Mouse (Mus musculus): ENCODE results near the gene Inka2.

The Inka2 gene

DNA sequence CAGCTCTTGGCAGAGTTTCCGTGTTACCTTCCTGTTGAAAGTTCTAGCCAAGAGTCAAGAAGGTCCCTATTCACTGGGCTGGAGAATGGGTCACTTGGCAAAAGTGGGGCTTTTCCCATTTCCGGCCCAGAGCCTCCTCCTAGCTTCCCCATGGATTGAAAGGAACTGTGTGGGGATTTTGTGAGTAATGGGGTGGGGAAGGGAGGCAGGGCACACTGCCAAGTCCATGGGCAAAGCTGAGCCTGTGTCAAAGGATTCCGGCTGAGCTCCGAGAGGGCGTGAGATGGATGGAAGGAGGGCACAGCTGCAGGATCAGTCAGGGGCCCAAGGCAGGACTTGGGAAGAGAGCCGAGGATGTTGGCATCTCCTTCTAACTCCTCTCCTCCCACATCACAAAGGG, 5.8 kb downstream of the Inka2 start:
- TF ChIP-seq GATA4 (IDR thresholded peaks at IDR 0.05; ENCODE audit: insufficient replicate concordance, low read length): no peak

DNA sequence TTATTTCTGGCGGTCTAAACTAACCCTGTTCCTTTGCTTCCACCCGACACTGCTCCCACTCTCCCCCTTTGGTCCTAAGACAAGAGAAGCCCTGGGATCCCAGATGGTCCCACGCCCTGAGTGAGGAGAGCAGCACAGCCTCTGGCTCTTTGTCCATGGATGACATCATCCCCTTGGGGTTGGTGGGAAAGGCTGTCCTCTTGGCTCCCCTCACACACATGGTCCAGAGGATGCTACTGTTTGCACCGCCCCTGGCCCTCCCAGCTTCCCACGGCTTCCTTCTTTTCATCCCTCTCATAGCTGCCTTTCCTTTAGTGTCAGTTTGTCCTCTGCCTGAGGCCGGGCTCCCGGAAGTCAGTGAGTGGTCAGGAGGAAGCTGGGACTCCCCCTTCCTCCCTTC, 7.3 kb downstream of the Inka2 start:
- no peak for TF ChIP-seq GATA4 (IDR thresholded peaks at IDR 0.05; ENCODE audit: insufficient replicate concordance, low read length)

DNA sequence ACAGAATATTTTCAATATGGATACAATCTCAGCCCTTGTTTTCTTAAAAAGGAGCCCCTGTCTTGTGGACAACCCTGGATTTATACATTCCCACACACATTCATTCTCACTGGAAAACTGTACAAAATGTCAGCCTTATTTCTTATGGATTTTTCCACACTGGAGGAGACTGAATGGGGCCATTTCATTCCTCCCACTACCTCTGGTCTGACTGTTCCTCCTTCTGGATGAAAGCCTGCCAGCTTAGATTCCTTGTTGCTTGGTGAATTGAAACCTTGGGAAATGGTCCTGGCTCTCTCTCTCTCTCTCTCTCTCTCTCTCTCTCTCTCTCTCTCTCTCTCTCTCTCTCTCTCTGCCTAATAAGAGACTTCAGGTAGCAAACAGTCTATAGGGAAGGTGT, 8.4 kb downstream of the Inka2 start:
- no peak for TF ChIP-seq GATA4 (IDR thresholded peaks at IDR 0.05; ENCODE audit: insufficient replicate concordance, low read length)

DNA sequence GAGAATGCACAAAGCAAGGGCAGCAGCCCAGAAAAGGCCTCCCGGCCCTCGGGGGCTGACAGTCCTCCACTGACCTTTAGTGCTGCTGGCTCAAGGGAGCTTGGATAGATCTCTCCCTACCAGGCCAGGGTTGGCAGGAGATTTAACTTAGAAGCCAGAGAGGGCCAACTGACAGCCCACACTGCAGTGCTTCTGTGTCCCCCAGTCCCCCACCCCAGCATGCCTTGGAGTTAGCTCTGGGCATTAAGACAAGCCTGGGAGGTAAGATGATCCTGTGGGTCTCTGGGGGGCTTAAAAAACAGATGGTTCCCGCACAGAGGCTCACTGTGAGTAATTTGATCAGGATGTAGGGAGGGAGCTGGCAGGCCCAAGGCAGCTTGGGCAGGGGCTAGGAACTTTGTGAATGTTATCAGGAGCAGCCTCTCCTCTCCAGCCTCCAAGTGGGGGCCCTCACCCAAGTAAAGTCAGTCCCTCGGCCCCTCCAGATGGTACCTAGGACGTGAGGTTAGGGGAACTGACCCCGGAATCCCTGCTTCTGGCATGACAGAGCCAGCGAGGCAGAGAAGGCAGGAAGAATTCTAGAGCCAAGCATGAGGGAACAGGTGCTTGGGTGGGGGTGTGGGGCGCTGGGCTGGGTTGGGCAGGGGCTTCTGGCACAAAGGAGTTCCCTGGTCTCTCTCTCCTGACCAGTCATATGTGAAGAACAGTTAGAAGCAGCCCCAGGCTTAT, 9.9 kb downstream of the Inka2 start:
- no peak for TF ChIP-seq GATA4 (IDR thresholded peaks at IDR 0.05; ENCODE audit: insufficient replicate concordance, low read length)

DNA sequence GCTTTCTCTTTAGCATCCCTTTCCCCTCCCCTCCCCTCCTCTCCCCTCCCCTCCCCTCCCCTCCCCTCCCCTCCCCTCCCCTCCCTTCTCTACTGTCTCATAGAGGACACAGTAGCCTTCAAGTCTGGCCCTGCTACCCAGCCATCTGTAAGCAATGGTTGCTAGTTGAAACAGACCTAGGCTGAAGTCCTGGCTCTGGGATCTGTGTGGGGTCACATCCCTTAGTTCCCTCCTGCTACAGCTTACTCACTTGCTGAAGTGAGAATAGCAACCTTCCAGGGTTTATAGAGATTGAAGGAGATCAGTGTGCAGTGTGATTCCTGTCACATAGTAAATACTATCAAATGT, 10.4 kb downstream of the Inka2 start:
- no peak for TF ChIP-seq GATA4 (IDR thresholded peaks at IDR 0.05; ENCODE audit: insufficient replicate concordance, low read length)

DNA sequence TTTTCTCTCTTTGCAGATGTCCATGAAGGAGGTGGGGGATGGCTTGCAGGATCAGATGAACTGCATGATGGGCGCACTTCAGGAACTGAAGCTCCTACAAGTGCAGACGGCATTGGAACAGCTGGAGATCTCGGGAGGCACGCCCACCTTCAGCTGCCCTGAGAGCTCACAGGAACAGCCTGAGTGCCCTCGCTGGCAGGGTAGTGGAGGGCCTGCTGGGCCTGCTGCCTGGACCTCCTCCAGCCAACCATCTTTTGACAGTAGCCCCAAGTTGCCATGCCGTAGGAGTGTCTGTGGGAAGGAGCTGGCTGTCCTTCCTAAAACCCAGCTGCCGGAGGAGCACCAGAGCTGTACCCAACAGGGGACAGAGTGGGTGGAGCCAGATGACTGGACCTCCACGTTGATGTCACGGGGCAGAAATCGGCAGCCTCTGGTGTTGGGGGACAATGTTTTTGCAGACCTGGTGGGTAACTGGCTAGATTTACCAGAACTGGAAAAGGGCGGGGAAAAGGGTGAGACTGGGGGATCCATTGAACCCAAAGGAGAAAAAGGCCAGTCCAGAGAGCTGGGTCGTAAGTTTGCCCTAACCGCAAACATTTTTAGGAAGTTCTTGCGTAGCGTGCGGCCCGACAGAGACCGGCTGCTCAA, 12.1 kb downstream of the Inka2 start:
- no peak for TF ChIP-seq GATA4 (IDR thresholded peaks at IDR 0.05; ENCODE audit: insufficient replicate concordance, low read length)

DNA sequence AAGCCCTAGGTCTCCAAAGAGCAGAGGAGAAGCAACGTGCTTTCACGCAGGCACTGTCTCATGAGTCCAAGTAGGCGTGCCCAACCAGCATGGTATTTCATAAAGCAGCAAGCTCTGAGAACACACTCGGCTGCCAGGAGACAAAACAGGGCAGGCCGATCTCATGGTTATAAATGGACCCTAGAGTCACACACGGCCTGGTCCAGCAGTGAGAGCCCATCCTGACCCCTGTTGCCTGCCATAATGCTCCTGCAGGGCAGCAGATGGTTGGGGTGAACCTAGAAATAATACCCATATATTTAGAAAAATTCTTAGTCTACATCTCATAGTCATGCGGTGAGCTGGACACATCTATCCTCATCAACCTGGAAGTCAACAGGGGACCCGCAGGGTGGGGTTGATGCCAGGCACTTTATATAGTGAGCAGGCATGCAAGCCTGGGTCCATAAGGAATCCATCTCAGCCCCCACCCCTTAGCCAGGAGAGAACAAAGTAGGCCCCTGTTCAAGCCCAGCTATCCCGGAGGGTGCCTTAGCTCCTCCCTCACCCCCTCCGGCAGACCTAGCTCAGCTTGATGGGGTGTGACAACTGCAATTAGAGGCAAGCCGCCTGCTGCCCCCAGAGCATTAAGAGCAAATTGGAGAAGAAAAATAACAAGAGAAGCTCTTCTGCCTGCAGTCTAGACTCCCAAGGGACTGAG, 13.6 kb downstream of the Inka2 start:
- TF ChIP-seq GATA4 (IDR thresholded peaks at IDR 0.05; ENCODE audit: insufficient replicate concordance, low read length): no peak

DNA sequence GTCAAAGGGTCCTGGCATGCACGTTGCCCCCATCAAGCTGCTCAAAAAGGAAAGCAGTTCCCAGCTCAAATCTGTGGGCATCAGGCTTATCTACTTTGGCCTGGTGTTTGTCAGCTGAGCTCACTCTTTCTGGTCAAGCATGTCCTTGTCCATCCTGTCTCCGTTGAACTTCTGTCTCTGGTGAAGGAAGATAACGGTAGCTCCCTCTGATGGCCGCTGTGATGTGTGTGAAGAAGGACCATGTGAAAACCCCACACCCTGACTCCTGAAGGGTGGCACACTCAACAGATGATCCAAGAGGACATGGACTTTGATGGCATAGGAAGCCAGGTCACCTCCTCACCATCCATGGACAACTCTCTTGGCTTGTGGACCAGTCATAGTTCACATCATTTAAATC, 14.3 kb downstream of the Inka2 start:
- no peak for TF ChIP-seq GATA4 (IDR thresholded peaks at IDR 0.05; ENCODE audit: insufficient replicate concordance, low read length)

DNA sequence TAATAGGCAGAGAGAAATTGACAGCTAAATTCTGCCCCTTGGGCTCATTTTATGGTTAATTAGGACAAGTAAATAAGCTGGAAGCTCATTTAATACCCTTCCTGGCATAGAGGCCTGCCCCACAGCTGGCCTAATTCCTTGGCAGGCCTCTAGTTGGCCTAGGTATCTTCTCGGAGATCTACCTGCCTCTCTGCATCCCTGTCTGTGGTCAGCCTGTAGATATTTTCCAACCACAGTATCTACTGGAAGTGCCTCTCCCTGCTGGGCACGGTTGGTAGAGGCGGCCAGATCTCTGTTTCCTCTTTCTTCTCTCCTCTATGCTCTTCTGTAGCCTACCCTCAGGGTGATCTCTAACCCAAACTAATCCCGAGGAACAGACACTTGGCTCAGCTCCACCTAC, 15.6 kb downstream of the Inka2 start:
- no peak for TF ChIP-seq GATA4 (IDR thresholded peaks at IDR 0.05; ENCODE audit: insufficient replicate concordance, low read length)

DNA sequence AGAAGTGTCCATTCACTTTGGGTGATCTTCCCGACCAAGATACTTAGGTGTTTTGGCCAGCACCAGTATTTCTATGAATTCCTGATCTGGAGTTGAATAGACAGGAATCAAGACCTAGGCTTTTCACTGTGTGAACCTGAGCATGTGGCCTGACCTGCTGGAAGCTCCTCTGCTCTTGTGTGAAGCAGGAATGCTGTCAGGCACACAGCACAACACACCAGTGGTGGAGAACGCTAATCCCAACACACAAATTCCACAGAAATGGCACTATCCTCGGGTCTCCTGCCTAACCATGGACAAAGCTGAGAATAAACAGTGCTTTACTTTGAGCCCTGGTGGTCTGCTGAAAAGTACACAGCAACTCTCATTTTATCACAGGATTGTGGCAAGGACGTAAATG, 16.1 kb downstream of the Inka2 start:
- TF ChIP-seq GATA4 (IDR thresholded peaks at IDR 0.05; ENCODE audit: insufficient replicate concordance, low read length): no peak

DNA sequence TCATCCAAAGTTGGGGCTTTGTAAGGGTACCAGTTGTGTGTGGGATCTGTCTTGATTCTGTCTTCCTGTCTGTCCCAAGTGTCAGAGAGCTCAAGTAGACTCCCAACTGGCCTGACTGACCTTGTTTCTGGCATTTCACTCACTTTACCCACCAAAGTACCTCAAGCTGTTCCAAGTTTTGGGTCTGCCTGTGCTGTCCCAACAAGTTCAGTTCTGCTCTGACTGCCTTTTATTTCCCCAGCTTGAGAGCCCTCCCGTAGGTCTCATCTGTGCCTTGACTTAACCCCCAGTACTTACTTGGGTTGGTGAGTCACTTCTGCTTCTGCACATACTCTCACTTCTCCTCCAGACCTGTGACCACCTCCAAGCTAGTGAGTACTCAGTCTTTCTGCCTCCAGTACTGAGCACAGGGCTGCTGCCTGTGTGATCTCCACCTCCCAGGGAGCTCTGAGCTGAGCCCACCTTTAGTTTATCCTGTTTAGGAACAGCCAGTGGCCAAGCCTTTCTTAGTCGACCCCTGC, 17.3 kb downstream of the Inka2 start:
- TF ChIP-seq GATA4 (IDR thresholded peaks at IDR 0.05; ENCODE audit: insufficient replicate concordance, low read length): no peak

DNA sequence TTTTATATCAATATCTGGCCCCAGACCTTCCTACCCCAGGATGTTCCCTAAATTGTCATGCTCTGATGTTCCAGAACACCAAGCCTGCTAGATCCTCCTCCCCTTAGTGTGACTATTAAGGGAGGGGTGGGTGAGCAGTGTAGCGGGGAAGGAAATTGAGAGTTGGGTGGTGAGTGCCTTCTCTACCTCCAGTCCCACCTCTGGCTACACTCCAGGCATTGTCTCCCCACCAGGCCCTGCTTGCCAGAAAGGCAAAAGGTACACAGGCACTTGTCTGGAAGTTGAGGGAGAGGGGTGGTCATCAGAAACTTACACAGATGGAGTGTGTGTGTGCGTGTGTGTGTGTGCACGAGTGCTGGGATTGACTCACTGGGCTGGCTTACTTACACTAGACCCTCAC, 18.1 kb downstream of the Inka2 start:
- TF ChIP-seq GATA4 (IDR thresholded peaks at IDR 0.05; ENCODE audit: insufficient replicate concordance, low read length): no peak

DNA sequence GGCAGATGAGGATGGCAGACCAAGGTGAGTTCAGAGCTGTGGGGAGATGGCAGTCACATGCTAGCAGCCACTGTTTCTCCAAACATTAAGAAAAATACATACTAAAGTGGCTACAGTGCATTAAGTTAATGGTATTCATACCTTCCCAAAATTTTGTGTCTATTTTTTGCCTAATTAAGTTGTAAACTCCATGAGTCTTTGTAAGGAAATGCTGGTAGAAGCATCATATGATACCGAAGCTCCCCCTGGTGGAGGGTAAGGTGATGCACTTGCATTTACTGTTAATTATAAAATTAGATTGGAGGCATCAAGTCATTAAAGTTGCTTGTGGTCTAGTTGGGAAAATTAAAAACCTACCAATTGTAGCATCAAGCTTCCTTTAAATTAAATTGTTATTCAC, 21.6 kb downstream of the Inka2 start:
- no peak for TF ChIP-seq GATA4 (IDR thresholded peaks at IDR 0.05; ENCODE audit: insufficient replicate concordance, low read length)

DNA sequence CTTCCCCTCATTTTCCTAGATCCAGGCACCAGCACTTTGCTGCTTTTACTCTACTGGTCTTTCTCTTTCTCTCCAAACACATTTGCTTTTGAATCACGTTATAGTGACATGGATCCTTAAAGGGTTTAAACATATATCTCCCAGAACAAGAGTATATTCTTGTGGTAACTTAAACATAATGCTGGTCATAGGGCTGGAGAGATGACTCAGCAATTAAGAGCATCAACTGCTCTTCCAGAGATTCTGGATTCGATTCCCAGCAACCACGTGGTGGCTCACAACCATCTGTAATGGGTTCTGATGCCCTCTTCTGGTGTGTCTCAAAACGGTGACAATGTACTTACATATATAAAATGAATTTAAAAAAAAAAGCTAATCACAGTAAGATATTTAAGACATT, 28.0 kb downstream of the Inka2 start:
- TF ChIP-seq GATA4 (IDR thresholded peaks at IDR 0.05; ENCODE audit: insufficient replicate concordance, low read length): no peak

DNA sequence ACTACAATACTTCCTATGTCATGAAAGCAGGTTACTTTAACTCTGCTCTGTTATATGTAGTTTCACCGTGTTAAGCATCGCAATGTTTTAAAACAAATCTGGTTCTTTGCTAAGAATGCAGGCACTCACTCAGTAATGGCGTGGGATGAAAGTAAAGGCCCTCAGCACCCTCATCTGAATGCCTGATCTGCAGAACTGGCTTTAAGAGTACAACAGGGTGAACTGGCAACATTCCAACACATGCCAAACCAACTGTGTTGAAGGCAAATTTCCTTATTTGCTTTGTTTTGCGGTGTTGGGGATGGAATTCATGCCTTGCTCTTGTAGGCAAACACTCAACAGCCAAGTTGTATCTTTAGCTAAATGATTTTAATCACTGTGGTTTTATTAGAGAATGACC, 29.1 kb downstream of the Inka2 start:
- TF ChIP-seq GATA4 (IDR thresholded peaks at IDR 0.05; ENCODE audit: insufficient replicate concordance, low read length): no peak

DNA sequence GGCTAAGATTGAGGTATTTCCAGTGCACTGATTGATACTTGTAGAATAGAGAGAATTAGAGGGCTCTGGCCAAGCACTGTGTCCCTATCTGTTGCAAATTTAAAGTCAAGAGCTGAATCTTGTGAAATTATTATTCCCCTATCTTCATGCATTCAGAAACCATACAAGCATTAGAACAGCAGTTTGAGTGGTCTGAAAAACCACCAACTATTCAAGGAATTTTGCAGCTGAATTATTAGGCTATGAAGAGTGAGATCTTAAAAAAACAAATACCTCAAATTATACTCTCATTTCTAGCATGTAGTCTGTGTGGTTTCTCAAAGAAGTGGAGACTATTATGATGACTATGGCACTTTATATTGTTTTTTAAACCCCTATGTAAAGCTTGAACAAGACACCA, 30.9 kb downstream of the Inka2 start:
- no peak for TF ChIP-seq GATA4 (IDR thresholded peaks at IDR 0.05; ENCODE audit: insufficient replicate concordance, low read length)

Data from liver, adult (tissue).